Mouse (Mus musculus) cerebellum, adult 2 months (tissue): ENCODE results near the gene Hs1bp3. TPM values are rescaled to one million over a fixed set of nuclear protein-coding genes. Genes with fewer than 3 reads are reported as not detected.
A peak's percentile ranks its signal among the peaks of the same experiment; 100 is the strongest.

Experiments
- DNase-seq, 2 experiments: peaks; one replicate each; pipeline ENCODE4 v3.0.0; 2021
- H3K27ac ChIP-seq: fragments of 200-500 bp; 2 replicates; pipeline ENCODE4 v1.5.1; 2012; ENCODE audit warnings: low read length, control low read depth, inconsistent platforms; ENCODE audit not compliant: insufficient read depth
- H3K27me3 ChIP-seq: fragments of 200-500 bp; 2 replicates; pipeline ENCODE4 v1.6.1; 2012; ENCODE audit warnings: inconsistent platforms, mild to moderate bottlenecking, low read length, moderate library complexity; ENCODE audit not compliant: control insufficient read depth, insufficient read depth
- H3K4me1 ChIP-seq: fragments of 200-500 bp; 2 replicates; pipeline ENCODE4 v1.6.1; 2011; ENCODE audit warnings: low read length; ENCODE audit not compliant: control insufficient read depth, insufficient read depth
- H3K4me3 ChIP-seq: fragments of 200-500 bp; replicated peaks from 2 replicates; pipeline ENCODE3; 2011; ENCODE audit warnings: mild to moderate bottlenecking, low read depth, low read length, control low read depth; ENCODE audit not compliant: insufficient read depth
- CTCF ChIP-seq: fragments of 200-500 bp; IDR thresholded peaks from 2 replicates; pipeline ENCODE4 v1.5.1; 2011; ENCODE audit warnings: low read depth, mild to moderate bottlenecking, control low read depth, low read length, moderate library complexity, borderline replicate concordance; ENCODE audit not compliant: insufficient read depth
- POLR2A ChIP-seq: fragments of 200-500 bp; IDR thresholded peaks from 2 replicates; pipeline ENCODE4 v1.6.1; 2011; ENCODE audit warnings: low read length, control low read depth, borderline replicate concordance; ENCODE audit not compliant: insufficient read depth
- WGBS: fragments of 180-500 bp; shearing (Covaris S2); methylation state at CpG from one replicate; pipeline ENCODE4 v1.1.7; 2018; 5-methylcytosine and 5-hydroxymethylcytosine counted together
- polyA plus RNA-seq: library from polyadenylated mRNA; depleted of rRNA; stranded (reverse); fragments of >200 nt; gene quantifications from 2 replicates; pipeline ENCODE4 v1.2.3, GENCODE M21; 2012

Hs1bp3 gene
- polyA plus RNA-seq, 1 experiment: 15.8 TPM

DNA sequence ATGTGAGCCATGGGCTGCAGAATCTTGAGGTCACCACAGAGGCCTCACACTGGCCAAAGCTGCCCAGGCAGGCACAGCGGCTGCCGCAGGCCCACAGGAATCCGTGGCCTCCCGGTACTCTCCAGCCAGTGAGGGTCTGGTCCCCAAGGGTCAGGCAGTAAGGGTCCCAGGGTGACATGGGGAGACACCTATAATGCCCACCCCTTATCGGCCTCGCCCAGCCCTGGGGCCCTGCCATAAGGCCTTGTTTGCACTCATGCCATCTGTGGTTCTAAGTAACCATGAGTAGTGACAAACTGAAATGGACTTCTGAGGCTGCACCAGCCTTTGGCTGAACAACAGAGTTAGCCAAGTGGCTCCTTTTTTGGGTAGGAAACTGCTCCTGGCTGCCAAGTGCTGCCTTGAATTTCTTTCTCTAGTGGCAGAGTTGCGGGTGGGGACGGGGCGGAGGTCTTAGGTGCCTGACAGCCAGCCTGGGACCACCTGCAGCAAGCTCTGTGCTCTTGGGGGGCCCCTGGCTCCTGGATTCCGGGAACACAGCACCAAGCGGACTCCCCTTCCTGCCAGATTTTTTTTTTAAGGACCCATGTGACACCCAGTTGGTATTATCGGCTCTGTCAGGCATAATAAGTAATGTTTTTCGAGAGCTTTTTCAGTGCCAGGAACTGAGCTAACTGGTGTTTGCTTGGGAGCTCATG is 12.2 kb downstream of the Hs1bp3 start:
- Histone ChIP-seq H3K4me3 (no peak overlapping the region), H3K27me3 (no peaks in the 10 kb centered on the region), H3K27ac (peak overlapping the region; percentile 54; the same call in 1 of the 2 replicates), H3K4me1 (peaks cover 11% of the 10 kb centered on the region)
- DNase-seq: peak in 1 of 2 experiments; percentile 38
- TF ChIP-seq CTCF (no peak), POLR2A (no peak)
- 51% methylated on average over 13 of the region's 13 CpGs for WGBS

DNA sequence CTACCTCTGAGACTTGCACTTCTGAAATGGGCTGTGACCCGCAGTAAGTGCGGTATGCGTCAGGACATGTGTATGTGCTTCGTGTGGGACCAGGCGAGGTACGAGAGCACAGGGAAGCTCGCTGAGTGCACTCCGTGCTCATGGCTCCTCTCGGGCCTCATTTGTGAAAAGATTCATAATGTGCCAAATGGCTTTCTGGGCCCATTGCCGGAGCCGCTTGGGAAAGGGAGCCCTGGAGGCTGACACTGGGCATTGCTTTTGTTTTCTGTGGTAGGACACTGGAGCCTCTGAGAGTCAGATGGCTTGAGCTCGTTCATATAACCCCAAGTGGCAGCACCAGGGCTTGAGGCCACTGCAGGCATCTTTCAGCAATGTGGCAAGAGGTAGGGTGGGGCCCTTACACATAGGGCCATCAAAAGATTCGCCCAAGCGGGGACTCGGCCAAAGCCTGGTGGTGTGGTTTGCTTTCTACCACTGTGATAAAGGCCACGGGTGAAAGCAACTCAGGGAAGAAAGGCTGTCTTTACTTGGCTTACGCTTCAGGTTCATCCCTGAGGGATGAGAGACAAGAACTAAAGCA is 12.8 kb downstream of the Hs1bp3 start:
- H3K27me3 ChIP-seq: no peaks in the 10 kb centered on the region
- TF ChIP-seq CTCF (0 out of 2 replicates have a peak, but pooled peaks have one; percentile 3), POLR2A (no peak)
- H3K4me3 ChIP-seq: no peak overlapping the region
- H3K4me1 ChIP-seq: peaks cover 11% of the 10 kb centered on the region
- DNase-seq: peak; percentile 42 to 63
- whole genome bisulfite sequencing: 47% methylated on average over 17 of the region's 17 CpGs
- peak overlapping the region; percentile 63; the same call in 1 of the 2 replicates for H3K27ac ChIP-seq

DNA sequence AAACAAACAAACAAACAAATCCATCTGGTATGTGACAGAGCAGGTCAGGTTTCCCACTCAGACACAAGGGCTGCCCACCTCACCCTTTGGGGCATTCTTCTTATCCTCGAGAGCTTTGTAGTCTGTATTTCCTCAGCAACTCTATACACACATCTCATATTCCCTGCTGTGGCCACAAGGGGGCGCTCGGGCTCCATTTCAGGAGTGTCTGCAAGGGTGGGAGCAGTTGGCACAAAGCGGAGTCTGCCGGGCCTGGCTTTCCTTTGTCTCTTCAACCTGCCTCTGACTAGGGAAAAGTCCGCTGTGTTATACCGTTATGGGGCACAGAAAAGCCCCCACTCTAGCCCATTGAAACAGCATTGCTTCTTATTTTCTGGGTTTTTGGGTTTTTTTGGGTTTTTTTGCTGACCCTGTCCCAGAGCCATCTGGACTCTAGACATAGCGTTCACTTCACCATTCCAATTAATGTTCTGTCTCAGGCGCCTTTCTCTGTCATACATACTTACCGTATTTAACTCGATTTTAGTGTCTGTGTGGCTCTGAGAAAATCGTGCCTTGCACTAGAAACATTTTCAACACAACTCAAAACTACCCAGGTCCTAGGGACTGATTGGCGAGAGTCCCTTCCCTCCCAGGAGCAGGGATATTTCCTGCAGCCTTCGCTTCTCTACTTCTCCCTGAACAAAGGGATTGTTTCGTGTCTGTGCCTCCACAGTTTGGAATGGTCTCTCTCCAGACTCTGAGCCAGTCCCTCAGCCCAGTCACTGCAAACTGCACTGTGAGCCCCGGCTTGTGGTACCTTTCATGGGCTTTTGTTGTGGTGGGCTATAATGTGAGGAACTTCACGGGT is 13.8 kb downstream of the Hs1bp3 start:
- peak; percentile 88 to 94 for DNase-seq
- WGBS: 33% methylated on average over 17 of the region's 17 CpGs
- peaks cover 11% of the 10 kb centered on the region for H3K4me1 ChIP-seq
- no peaks in the 10 kb centered on the region for H3K27me3 ChIP-seq
- H3K27ac ChIP-seq: peak overlapping the region; percentile 63; the same call in 1 of the 2 replicates
- H3K4me3 ChIP-seq: peak overlapping the region; percentile 11
- TF ChIP-seq POLR2A (no peak), CTCF (peak; percentile 91)

DNA sequence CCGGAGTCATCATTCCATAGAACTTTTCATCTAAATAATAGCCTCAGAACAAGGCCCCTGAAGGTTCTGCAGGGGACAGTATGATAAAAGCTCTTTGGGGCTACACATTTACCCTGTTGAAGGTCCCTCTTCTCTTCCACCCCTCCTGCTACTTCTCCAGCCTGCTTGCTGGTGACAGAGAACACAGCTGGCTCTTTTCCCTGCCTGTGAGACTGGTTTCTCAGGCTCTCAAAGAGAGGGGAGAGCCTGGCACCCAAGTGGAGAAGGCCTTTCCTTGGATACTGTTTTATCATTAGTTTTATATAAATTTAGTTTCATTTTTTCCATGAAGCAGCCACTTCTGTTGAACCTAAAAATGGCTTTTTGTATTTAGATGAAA is 14.4 kb downstream of the Hs1bp3 start:
- peaks cover 15% of the 10 kb centered on the region for H3K4me1 ChIP-seq
- 52% methylated on average over 1 of the region's 1 CpGs for WGBS

DNA sequence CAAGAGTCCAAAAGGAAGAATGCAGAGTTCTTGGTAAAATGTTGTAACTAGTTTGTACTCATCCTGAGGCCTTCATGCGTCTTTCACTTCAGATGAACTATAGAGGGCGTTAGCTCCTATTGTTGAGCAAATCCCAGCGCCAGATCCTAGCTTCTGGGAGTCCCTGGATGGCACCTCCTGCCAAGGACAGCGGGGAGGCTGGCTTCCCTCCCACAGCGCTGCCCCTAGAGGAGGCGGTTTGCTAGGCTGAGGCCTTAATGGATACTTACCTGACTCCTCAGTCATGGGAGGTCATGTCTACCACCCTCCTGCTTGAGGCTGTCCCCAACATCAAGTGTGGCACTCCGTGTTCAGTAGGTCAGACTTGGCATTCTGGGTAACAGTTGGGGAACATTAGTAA is 16.0 kb downstream of the Hs1bp3 start:
- TF ChIP-seq CTCF (no peak), POLR2A (no peak)
- Histone ChIP-seq H3K4me1 (peaks cover 20% of the 10 kb centered on the region), H3K4me3 (no peak overlapping the region), H3K27me3 (no peaks in the 10 kb centered on the region), H3K27ac (no peak overlapping the region)
- DNase-seq: no peak
- 67% methylated on average over 7 of the region's 7 CpGs for WGBS

More for the DNA sequence above, 14.4 kb downstream of the Hs1bp3 start:
- DNase-seq: no peak
- Histone ChIP-seq H3K27me3 (no peaks in the 10 kb centered on the region), H3K4me3 (no peak overlapping the region), H3K27ac (no peak overlapping the region)
- TF ChIP-seq POLR2A (no peak), CTCF (no peak)

DNA sequence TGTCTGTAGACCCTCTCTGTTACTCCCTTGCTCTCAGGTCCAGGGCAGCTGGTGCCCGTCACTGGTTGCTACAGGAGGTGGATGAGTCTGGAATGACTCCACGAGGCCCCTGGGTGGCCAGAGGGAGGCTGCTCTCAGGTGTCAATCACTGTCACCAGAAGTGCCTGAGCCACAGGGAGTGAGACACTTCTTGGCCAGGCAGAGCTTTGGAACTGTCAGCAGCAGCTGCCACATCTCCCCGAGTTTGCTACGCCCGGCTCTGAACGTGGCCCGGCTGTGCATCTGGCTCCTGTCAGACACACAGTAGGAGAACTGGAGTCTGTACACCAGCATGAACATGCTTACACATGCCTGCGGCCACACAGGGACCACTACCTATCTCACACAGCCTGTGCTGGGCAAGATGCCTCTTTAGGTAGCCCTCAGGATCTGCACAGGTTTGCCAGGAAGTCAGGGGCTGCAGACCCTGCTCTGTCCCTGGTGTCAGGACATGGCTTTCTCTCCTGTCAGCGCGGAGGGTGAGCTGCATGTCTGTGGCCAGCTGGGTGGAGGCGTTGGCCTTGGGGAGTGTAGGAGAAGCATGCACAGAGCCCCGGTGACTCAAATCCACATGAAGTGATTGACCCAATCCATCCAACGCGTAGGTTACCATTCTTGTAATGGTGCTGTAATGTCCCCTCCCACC is 18.4 kb downstream of the Hs1bp3 start:
- no peak for TF ChIP-seq CTCF
- no peak for TF ChIP-seq POLR2A
- H3K4me1 ChIP-seq: peaks cover 13% of the 10 kb centered on the region
- no peak for DNase-seq
- H3K27me3 ChIP-seq: no peaks in the 10 kb centered on the region
- no peak overlapping the region for H3K27ac ChIP-seq
- no peak overlapping the region for H3K4me3 ChIP-seq
- 45% methylated on average over 14 of the region's 14 CpGs for WGBS

- 59% methylated on average over 5 of the region's 5 CpGs for WGBS
- TF ChIP-seq POLR2A (no peak), CTCF (no peak)
- Histone ChIP-seq H3K4me1 (peaks cover 11% of the 10 kb centered on the region), H3K4me3 (no peak overlapping the region), H3K27ac (no peak overlapping the region), H3K27me3 (no peaks in the 10 kb centered on the region)
- DNase-seq: no peak
Measured at GRCm38 (mm10) chr12:8332174-8332542, 18.9 kb downstream of the Hs1bp3 start.
